Mouse (Mus musculus): ENCODE measurements around the gene Tmem269. TPM values are rescaled to one million over a fixed set of nuclear protein-coding genes. Genes with fewer than 3 reads are reported as not detected.

Gene Tmem269
- polyA plus RNA-seq, 1 experiment from 2014 or later = not detected

GRCm38 (mm10) chr4:119167068-119167467 lies 50.9 kb downstream of the Tmem269 start:
- Histone ChIP-seq H3K9ac (ENCODE audit: low read length) (no peak overlapping the region), H3K27me3 (ENCODE audit: control insufficient read depth, insufficient read depth, low read length) (no peaks in the 10 kb centered on the region), H3K27ac (ENCODE audit: low read depth, low read length) (no peak overlapping the region), H3K36me3 (ENCODE audit: control insufficient read depth, insufficient read depth, low read length) (peaks cover 3% of the 10 kb centered on the region; the same call in 1 of the 2 replicates), H3K9me3 (ENCODE audit: control insufficient read depth, low read length) (no peaks in the 10 kb centered on the region), H3K4me2 (ENCODE audit: low read depth, low read length, severe bottlenecking) (no peak overlapping the region), H3K4me3 (ENCODE audit: low read depth, low read length) (no peak overlapping the region), H3K4me1 (replicated peaks; ENCODE audit: control insufficient read depth, insufficient read depth, low read length) (no peaks in the 10 kb centered on the region)
- 86% methylated on average over 4 of the region's 4 CpGs for WGBS
- DNase-seq (ENCODE audit: low spot score) = no peak
- no peak for ATAC-seq (replicated peaks; ENCODE audit: low FRiP score)

- ATAC-seq (replicated peaks; ENCODE audit: low FRiP score) = no peak
- Histone ChIP-seq H3K4me3 (ENCODE audit: low read depth, low read length) (no peak overlapping the region), H3K27me3 (ENCODE audit: control insufficient read depth, insufficient read depth, low read length) (no peaks in the 10 kb centered on the region), H3K9ac (ENCODE audit: low read length) (no peak overlapping the region), H3K36me3 (ENCODE audit: control insufficient read depth, insufficient read depth, low read length) (peaks cover 3% of the 10 kb centered on the region; the same call in 1 of the 2 replicates), H3K27ac (ENCODE audit: low read depth, low read length) (no peak overlapping the region), H3K4me1 (replicated peaks; ENCODE audit: control insufficient read depth, insufficient read depth, low read length) (no peaks in the 10 kb centered on the region), H3K4me2 (ENCODE audit: low read depth, low read length, severe bottlenecking) (no peak overlapping the region), H3K9me3 (ENCODE audit: control insufficient read depth, low read length) (no peaks in the 10 kb centered on the region)
- 84% methylated on average over 7 of the region's 7 CpGs for WGBS
- DNase-seq (ENCODE audit: low spot score) = no peak
Measured at GRCm38 (mm10) chr4:119165916-119166315, 52.1 kb downstream of the Tmem269 start.

GRCm38 (mm10) chr4:119162990-119163389 lies 55.0 kb downstream of the Tmem269 start:
- WGBS = 75% methylated on average over 4 of the region's 4 CpGs
- H3K4me1 ChIP-seq (replicated peaks; ENCODE audit: control insufficient read depth, insufficient read depth, low read length) = no peaks in the 10 kb centered on the region
- H3K27me3 ChIP-seq (ENCODE audit: control insufficient read depth, insufficient read depth, low read length) = no peaks in the 10 kb centered on the region
- H3K9me3 ChIP-seq (ENCODE audit: control insufficient read depth, low read length) = no peaks in the 10 kb centered on the region
- no peak overlapping the region for H3K4me3 ChIP-seq (ENCODE audit: low read depth, low read length)
- no peak overlapping the region for H3K9ac ChIP-seq (ENCODE audit: low read length)
- no peak overlapping the region for H3K27ac ChIP-seq (ENCODE audit: low read depth, low read length)
- H3K36me3 ChIP-seq (ENCODE audit: control insufficient read depth, insufficient read depth, low read length) = no peaks in the 10 kb centered on the region
- no peak for DNase-seq (ENCODE audit: low spot score)
- H3K4me2 ChIP-seq (ENCODE audit: low read depth, low read length, severe bottlenecking) = no peak overlapping the region
- no peak for ATAC-seq (replicated peaks; ENCODE audit: low FRiP score)

- Histone ChIP-seq H3K27ac (ENCODE audit: low read depth, low read length) (no peak overlapping the region), H3K36me3 (ENCODE audit: control insufficient read depth, insufficient read depth, low read length) (no peaks in the 10 kb centered on the region), H3K9me3 (ENCODE audit: control insufficient read depth, low read length) (no peaks in the 10 kb centered on the region), H3K9ac (ENCODE audit: low read length) (no peak overlapping the region), H3K4me2 (ENCODE audit: low read depth, low read length, severe bottlenecking) (no peak overlapping the region), H3K4me1 (replicated peaks; ENCODE audit: control insufficient read depth, insufficient read depth, low read length) (no peaks in the 10 kb centered on the region), H3K4me3 (ENCODE audit: low read depth, low read length) (no peak overlapping the region), H3K27me3 (ENCODE audit: control insufficient read depth, insufficient read depth, low read length) (no peaks in the 10 kb centered on the region)
- no peak for ATAC-seq (replicated peaks; ENCODE audit: low FRiP score)
- WGBS = 73% methylated on average over 3 of the region's 3 CpGs
- DNase-seq (ENCODE audit: low spot score) = no peak
Measured at GRCm38 (mm10) chr4:119161358-119161757, 56.7 kb downstream of the Tmem269 start.

- Histone ChIP-seq H3K9ac (ENCODE audit: low read length) (no peak overlapping the region), H3K4me1 (replicated peaks; ENCODE audit: control insufficient read depth, insufficient read depth, low read length) (no peaks in the 10 kb centered on the region), H3K4me2 (ENCODE audit: low read depth, low read length, severe bottlenecking) (no peak overlapping the region), H3K27ac (ENCODE audit: low read depth, low read length) (no peak overlapping the region), H3K9me3 (ENCODE audit: control insufficient read depth, low read length) (no peaks in the 10 kb centered on the region), H3K4me3 (ENCODE audit: low read depth, low read length) (no peak overlapping the region), H3K36me3 (ENCODE audit: control insufficient read depth, insufficient read depth, low read length) (no peaks in the 10 kb centered on the region), H3K27me3 (ENCODE audit: control insufficient read depth, insufficient read depth, low read length) (no peaks in the 10 kb centered on the region)
- peak; percentile 33 for DNase-seq (ENCODE audit: low spot score)
- 84% methylated on average over 5 of the region's 5 CpGs for WGBS
- ATAC-seq (replicated peaks; ENCODE audit: low FRiP score) = no peak
Measured at GRCm38 (mm10) chr4:119157891-119158290, 60.1 kb downstream of the Tmem269 start.

GRCm38 (mm10) chr4:119157186-119157585 lies 60.8 kb downstream of the Tmem269 start:
- no peak overlapping the region for H3K4me2 ChIP-seq (ENCODE audit: low read depth, low read length, severe bottlenecking)
- ATAC-seq (replicated peaks; ENCODE audit: low FRiP score) (no peak), DNase-seq (ENCODE audit: low spot score) (peak; percentile 76)
- WGBS = 35% methylated on average over 2 of the region's 2 CpGs
- H3K27me3 ChIP-seq (ENCODE audit: control insufficient read depth, insufficient read depth, low read length) = no peaks in the 10 kb centered on the region
- no peaks in the 10 kb centered on the region for H3K9me3 ChIP-seq (ENCODE audit: control insufficient read depth, low read length)
- H3K4me3 ChIP-seq (ENCODE audit: low read depth, low read length) = no peak overlapping the region
- H3K27ac ChIP-seq (ENCODE audit: low read depth, low read length) = no peak overlapping the region
- H3K9ac ChIP-seq (ENCODE audit: low read length) = no peak overlapping the region
- no peaks in the 10 kb centered on the region for H3K36me3 ChIP-seq (ENCODE audit: control insufficient read depth, insufficient read depth, low read length)
- H3K4me1 ChIP-seq (replicated peaks; ENCODE audit: control insufficient read depth, insufficient read depth, low read length) = no peaks in the 10 kb centered on the region

Other genes starting within 250 kb of the Tmem269 start
- gene Slc2a1, start 109.5 kb downstream of the Tmem269 start, polyA plus RNA-seq (2014; fragmentation: Nextera tagmentation; extraction: Ambion mirVana) = 171 and 181 TPM in 2 replicates
- 10.5 and 11.1 TPM in 2 replicates for gene Zfp691, start 44.0 kb downstream of the Tmem269 start, polyA plus RNA-seq (2014; fragmentation: Nextera tagmentation; extraction: Ambion mirVana)
- gene Ermap, start 28.2 kb downstream of the Tmem269 start, polyA plus RNA-seq (2014; fragmentation: Nextera tagmentation; extraction: Ambion mirVana) = 11.1 and 11.4 TPM in 2 replicates
- gene Svbp, start 22.9 kb downstream of the Tmem269 start, polyA plus RNA-seq (2014; fragmentation: Nextera tagmentation; extraction: Ambion mirVana) = 146 and 150 TPM in 2 replicates
- 37.3 and 37.8 TPM in 2 replicates for gene AU022252, start 14.5 kb upstream of the Tmem269 start, polyA plus RNA-seq (2014; fragmentation: Nextera tagmentation; extraction: Ambion mirVana)
- 16.8 and 17.8 TPM in 2 replicates for gene P3h1, start 14.7 kb upstream of the Tmem269 start, polyA plus RNA-seq (2014; fragmentation: Nextera tagmentation; extraction: Ambion mirVana)
- 0.21 and 0.31 TPM in 2 replicates for gene Cldn19, start 37.2 kb upstream of the Tmem269 start, polyA plus RNA-seq (2014; fragmentation: Nextera tagmentation; extraction: Ambion mirVana)
- gene Ybx1, start 76.4 kb upstream of the Tmem269 start, polyA plus RNA-seq (2014; fragmentation: Nextera tagmentation; extraction: Ambion mirVana) = 1,312 and 1,467 TPM in 2 replicates
- 119 and 133 TPM in 2 replicates for gene Ppih, start 102.3 kb upstream of the Tmem269 start, polyA plus RNA-seq (2014; fragmentation: Nextera tagmentation; extraction: Ambion mirVana)
- 10.2 and 11.0 TPM in 2 replicates for gene Ccdc30, start 197.3 kb upstream of the Tmem269 start, polyA plus RNA-seq (2014; fragmentation: Nextera tagmentation; extraction: Ambion mirVana)
- gene Ppcs, start 204.2 kb upstream of the Tmem269 start, polyA plus RNA-seq (2014; fragmentation: Nextera tagmentation; extraction: Ambion mirVana) = 19.5 and 19.9 TPM in 2 replicates
- gene Zmynd12, start 204.6 kb upstream of the Tmem269 start, polyA plus RNA-seq (2014; fragmentation: Nextera tagmentation; extraction: Ambion mirVana) = not detected in 2 replicates